Mouse (Mus musculus) megakaryocyte, embryonic 14.5 days (primary cell): ENCODE data around the gene Gimap1.

Experiments used
- FLI1 ChIP-seq: IDR thresholded peaks from 2 replicates; pipeline ENCODE4 v1.6.1; 2012; ENCODE audit warnings: low read length, inconsistent platforms, mixed read lengths
- GATA1 ChIP-seq: IDR thresholded peaks from 3 replicates; pipeline ENCODE4 v1.6.1; 2012; ENCODE audit warnings: mixed read lengths, low read length, inconsistent platforms, borderline replicate concordance

DNA sequence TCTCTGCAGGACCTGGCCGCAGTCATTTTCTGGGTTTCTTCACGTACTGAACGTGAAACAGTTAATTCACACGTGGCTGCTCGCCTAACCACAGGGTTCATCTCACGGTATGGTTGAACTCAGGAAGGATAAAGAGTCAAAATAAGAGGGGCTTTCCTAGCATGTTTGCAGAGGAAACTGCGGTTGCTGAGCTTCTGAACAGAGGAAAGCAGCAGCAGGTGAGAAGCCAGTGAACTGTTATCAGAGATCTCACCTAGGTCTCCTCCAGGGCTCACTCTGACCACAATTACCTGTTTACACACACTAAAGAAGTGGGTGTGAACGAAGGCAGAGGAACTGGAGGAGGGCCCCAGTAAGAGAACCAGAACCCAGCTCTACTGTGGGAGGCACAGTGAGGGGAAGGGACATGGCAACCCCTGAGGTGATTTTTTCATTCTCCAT is 6.0 kb upstream of the Gimap1 start:
- TF ChIP-seq GATA1 (no peak), FLI1 (no peak)
